Mouse (Mus musculus): ENCODE measurements around the gene Adgrf3. TPM values are rescaled to one million over a fixed set of nuclear protein-coding genes. Genes with fewer than 3 reads are reported as not detected.
A peak's percentile ranks its signal among the peaks of the same experiment; 100 is the strongest.

Adgrf3 gene
- polyA plus RNA-seq, 1 experiment from 2014 or later = 0.45 TPM

DNA sequence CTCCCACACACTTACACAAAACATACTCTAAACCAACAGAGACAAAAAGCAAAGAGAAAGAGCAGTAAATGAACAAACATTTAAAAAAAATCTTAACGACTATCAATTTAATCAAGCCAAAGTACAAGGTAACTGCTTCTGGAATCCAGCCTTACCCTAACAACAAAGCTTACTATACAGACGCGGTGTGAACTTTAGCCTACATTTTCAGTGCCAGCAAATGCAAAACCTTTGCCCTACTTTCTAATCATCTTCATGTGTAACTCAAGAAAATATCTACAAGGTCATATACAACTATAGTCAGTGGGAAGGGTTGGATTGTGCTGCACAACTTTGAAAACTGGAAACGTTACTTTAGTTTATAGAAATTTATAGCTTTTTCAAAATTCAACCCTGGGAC is 53.5 kb downstream of the Adgrf3 start:
- peak overlapping the region; percentile 46 for H3K4me2 ChIP-seq (ENCODE audit: low read length)
- no peaks in the 10 kb centered on the region for H3K27me3 ChIP-seq (ENCODE audit: control insufficient read depth, insufficient read depth, low read length)
- 72% methylated on average over 4 of the region's 4 CpGs for WGBS
- H3K9ac ChIP-seq (ENCODE audit: low read length) = peak overlapping the region; percentile 46
- H3K36me3 ChIP-seq (ENCODE audit: control insufficient read depth, insufficient read depth, low read length) = peaks cover 17% of the 10 kb centered on the region
- peaks cover 0 to 21% of the 10 kb centered on the region in 2 experiments; a peak in 3 of 4 replicates for H3K4me1 ChIP-seq (ENCODE audit: control insufficient read depth in 2 of 2, insufficient read depth in 2 of 2, low read length in 2 of 2)
- no peak overlapping the region for H3K4me3 ChIP-seq (ENCODE audit: control insufficient read depth in 1 of 2, insufficient read depth in 1 of 2, low read depth in 1 of 2, low read length in 2 of 2)
- ATAC-seq (ENCODE audit: insufficient number of reproducible peaks, insufficient read depth, low FRiP score, low read depth) = no peak
- no peaks in the 10 kb centered on the region for H3K9me3 ChIP-seq (ENCODE audit: control insufficient read depth, low read length)
- H3K27ac ChIP-seq (replicated peaks in 1 of 2; ENCODE audit: control insufficient read depth in 1 of 2, insufficient read depth in 1 of 2, low read depth in 2 of 2, low read length in 2 of 2) = no peak overlapping the region

DNA sequence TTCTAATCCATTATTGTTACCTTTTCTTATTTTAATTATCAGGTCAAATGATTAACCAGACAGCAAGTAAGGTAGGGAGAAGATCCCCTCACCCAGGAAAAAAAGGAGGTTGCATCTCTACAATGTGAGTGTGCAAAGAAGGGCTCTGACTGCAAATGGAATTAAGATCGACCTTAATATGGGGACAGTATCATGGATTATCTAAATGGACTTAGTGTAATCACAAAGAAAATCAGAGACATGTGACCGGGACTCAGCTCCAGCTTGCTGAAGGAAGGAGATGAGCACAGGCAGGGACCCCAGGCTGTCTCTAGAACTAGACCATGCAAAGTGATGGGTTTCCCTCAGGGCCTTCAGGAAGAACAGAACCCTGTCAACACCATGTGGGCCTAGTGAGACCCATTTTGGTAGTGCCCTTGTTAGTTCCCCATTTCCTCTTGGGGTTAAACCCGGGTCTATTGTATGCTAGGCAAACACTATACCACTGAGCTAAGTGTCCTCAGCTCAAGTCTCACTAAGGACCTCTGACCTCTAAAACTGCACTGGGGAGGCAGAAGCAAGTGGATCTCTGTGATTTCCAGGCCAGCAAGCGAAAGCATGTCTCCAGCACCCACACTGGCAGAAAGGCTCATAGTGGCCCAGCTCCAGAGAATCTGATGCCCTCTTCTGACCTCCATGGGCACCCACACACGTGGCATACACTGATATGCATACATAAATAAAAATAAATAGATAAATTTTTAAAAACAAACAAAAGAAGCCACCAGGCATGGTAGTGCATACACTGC is 57.2 kb downstream of the Adgrf3 start:
- Histone ChIP-seq H3K36me3 (ENCODE audit: control insufficient read depth, insufficient read depth, low read length) (peaks cover 52% of the 10 kb centered on the region), H3K4me2 (ENCODE audit: low read length) (no peak overlapping the region), H3K4me3 (ENCODE audit: control insufficient read depth in 1 of 2, insufficient read depth in 1 of 2, low read depth in 1 of 2, low read length in 2 of 2) (no peak overlapping the region), H3K27me3 (ENCODE audit: control insufficient read depth, insufficient read depth, low read length) (no peaks in the 10 kb centered on the region), H3K9me3 (ENCODE audit: control insufficient read depth, low read length) (no peaks in the 10 kb centered on the region), H3K4me1 (ENCODE audit: control insufficient read depth in 2 of 2, insufficient read depth in 2 of 2, low read length in 2 of 2) (peaks cover 0 to 13% of the 10 kb centered on the region in 2 experiments; a peak in 2 of 4 replicates), H3K9ac (ENCODE audit: low read length) (no peak overlapping the region), H3K27ac (replicated peaks in 1 of 2; ENCODE audit: control insufficient read depth in 1 of 2, insufficient read depth in 1 of 2, low read depth in 2 of 2, low read length in 2 of 2) (no peak overlapping the region)
- ATAC-seq (ENCODE audit: insufficient number of reproducible peaks, insufficient read depth, low FRiP score, low read depth) = no peak
- WGBS = 85% methylated on average over 5 of the region's 5 CpGs

DNA sequence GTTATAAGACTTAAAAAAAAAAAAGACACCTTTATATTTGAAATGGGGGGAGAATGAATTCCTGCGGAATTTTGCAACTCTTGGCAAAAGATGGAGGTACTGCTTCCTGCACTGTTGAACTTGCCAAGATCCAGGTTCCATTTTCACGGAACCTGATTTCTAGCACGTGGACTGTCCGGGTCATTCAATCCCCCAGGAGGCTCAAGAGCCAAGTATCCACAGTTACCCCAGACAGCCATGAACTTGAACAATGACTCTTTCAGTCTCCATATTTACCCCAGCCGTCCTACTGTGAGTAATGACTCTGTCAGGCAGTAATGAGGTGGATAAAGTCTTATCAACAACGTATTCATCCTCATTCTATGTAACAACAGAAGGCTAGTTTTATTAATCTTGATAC is 59.0 kb downstream of the Adgrf3 start:
- Histone ChIP-seq H3K27ac (replicated peaks in 1 of 2; ENCODE audit: control insufficient read depth in 1 of 2, insufficient read depth in 1 of 2, low read depth in 2 of 2, low read length in 2 of 2) (no peak overlapping the region), H3K4me1 (ENCODE audit: control insufficient read depth in 2 of 2, insufficient read depth in 2 of 2, low read length in 2 of 2) (peaks cover 0 to 6% of the 10 kb centered on the region in 2 experiments; a peak in 2 of 4 replicates), H3K4me3 (ENCODE audit: control insufficient read depth in 1 of 2, insufficient read depth in 1 of 2, low read depth in 1 of 2, low read length in 2 of 2) (no peak overlapping the region), H3K27me3 (ENCODE audit: control insufficient read depth, insufficient read depth, low read length) (no peaks in the 10 kb centered on the region), H3K36me3 (ENCODE audit: control insufficient read depth, insufficient read depth, low read length) (peaks cover 70% of the 10 kb centered on the region), H3K9me3 (ENCODE audit: control insufficient read depth, low read length) (no peaks in the 10 kb centered on the region), H3K9ac (ENCODE audit: low read length) (no peak overlapping the region), H3K4me2 (ENCODE audit: low read length) (no peak overlapping the region)
- ATAC-seq (ENCODE audit: insufficient number of reproducible peaks, insufficient read depth, low FRiP score, low read depth) = no peak
- 92% methylated on average over 6 of the region's 6 CpGs for WGBS

MicroRNAs within 50 kb of the gene (microRNA counts, 519-probe panel; counts per million panel counts)
- 322 counts per million, percentile 70 among the panel's probes with 10 or more counts for microRNA mmu-miR-1960

Small RNAs within 50 kb of the gene (microRNA-seq; reads per million reads assigned to microRNA genes)
- gene Mir1960 = 2.0 reads per million

Other genes starting within 250 kb of the Adgrf3 start
- gene Il6, start 192.6 kb downstream of the Adgrf3 start, polyA plus RNA-seq (2014; fragmentation: Nextera tagmentation; extraction: Ambion mirVana) = 0.28 and 0.36 TPM in 2 replicates
- 91.7 and 101 TPM in 2 replicates for gene Tyms, start 132.1 kb downstream of the Adgrf3 start, polyA plus RNA-seq (2014; fragmentation: Nextera tagmentation; extraction: Ambion mirVana)
- gene Garem2, start 100.6 kb downstream of the Adgrf3 start, polyA plus RNA-seq (2014; fragmentation: Nextera tagmentation; extraction: Ambion mirVana) = 0.26 and 0.30 TPM in 2 replicates
- gene 3110082J24Rik, start 99.6 kb downstream of the Adgrf3 start, polyA plus RNA-seq (2014; fragmentation: Nextera tagmentation; extraction: Ambion mirVana) = not detected in 2 replicates
- gene Hadha, start 50.6 kb downstream of the Adgrf3 start, polyA plus RNA-seq (2014; fragmentation: Nextera tagmentation; extraction: Ambion mirVana) = 223 and 246 TPM in 2 replicates
- gene Hadhb, start 50.5 kb downstream of the Adgrf3 start, polyA plus RNA-seq (2014; fragmentation: Nextera tagmentation; extraction: Ambion mirVana) = 421 and 422 TPM in 2 replicates
- gene Selenoi, start 26.9 kb upstream of the Adgrf3 start, polyA plus RNA-seq (2014; fragmentation: Nextera tagmentation; extraction: Ambion mirVana) = 18.1 and 18.7 TPM in 2 replicates
- not detected in 2 replicates for gene Drc1, start 75.7 kb upstream of the Adgrf3 start, polyA plus RNA-seq (2014; fragmentation: Nextera tagmentation; extraction: Ambion mirVana)